Mouse (Mus musculus) small intestine, adult 2 months (tissue): ENCODE measurements around the gene Gm136.

Experiments
- CTCF ChIP-seq: fragments of 200-500 bp; IDR thresholded peaks from 2 replicates; pipeline ENCODE4 v1.5.1; 2012; ENCODE audit warnings: low read depth, mild to moderate bottlenecking, control low read depth, inconsistent platforms, low read length, moderate library complexity, mixed read lengths; ENCODE audit not compliant: insufficient replicate concordance, insufficient read length; ENCODE audit errors: extremely low read depth
- POLR2A ChIP-seq: fragments of 200-500 bp; IDR thresholded peaks from 2 replicates; pipeline ENCODE4 v1.6.1; 2012; ENCODE audit warnings: low read depth, mild to moderate bottlenecking, control low read depth, inconsistent platforms, low read length, moderate library complexity

DNA sequence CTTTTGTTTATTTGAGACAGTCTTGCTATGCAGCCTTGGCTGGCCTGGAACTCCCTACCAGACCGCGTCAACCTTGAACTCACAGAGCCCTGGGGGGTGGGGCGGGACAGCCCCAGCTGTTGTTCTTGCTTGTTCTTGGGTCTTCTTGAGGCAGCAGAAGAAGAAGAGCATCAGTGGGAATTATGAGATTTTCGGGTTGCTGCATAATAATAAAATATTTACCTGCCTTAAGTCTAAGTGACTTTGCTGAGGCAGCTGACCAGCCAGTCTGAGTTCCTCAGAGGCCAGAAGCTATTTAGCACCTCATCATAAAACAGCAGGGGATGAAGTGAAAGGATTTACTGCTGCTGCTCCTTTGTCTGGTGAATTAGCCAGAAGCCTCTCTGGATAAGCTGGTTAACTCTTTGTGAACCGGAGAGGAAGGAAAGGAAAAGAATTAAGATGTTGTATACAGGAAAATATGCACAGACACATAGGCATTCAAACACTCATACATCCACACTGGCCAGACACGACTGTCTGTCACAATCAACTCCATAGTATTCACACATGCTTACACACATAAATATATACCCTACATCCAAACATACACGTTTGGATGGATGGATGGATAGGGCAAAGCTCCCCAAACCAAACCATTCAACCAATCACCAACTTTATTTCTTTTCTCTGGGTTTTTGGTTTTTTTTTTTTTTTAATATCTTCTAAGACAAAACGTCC is 15.7 kb upstream of the Gm136 start:
- no peak for TF ChIP-seq CTCF
- TF ChIP-seq POLR2A: no peak
